Mouse (Mus musculus): ENCODE data around the gene Mrtfa.

The Mrtfa gene

GRCm38 (mm10) chr15:81021377-81021776 is 169.2 kb downstream of the Mrtfa start:
- no peak for DNase-seq

GRCm38 (mm10) chr15:81017308-81017707 is 173.2 kb downstream of the Mrtfa start:
- DNase-seq, result no peak

- no peak for DNase-seq
These were observed 174.1 kb downstream of the Mrtfa start for GRCm38 (mm10) chr15:81016488-81016887.

GRCm38 (mm10) chr15:81015068-81015744 is 175.4 kb downstream of the Mrtfa start:
- no peak for DNase-seq

GRCm38 (mm10) chr15:81013186-81013585 is 177.4 kb downstream of the Mrtfa start:
- DNase-seq, result no peak

- no peak for DNase-seq
These were observed 178.2 kb downstream of the Mrtfa start for GRCm38 (mm10) chr15:81012359-81012758.

GRCm38 (mm10) chr15:81011523-81011922 is 179.0 kb downstream of the Mrtfa start:
- DNase-seq, result no peak

GRCm38 (mm10) chr15:81010114-81010513 is 180.4 kb downstream of the Mrtfa start:
- no peak for DNase-seq

- no peak for DNase-seq
These were observed 181.9 kb downstream of the Mrtfa start for GRCm38 (mm10) chr15:81008689-81009123.

- DNase-seq, result no peak
These were observed 182.7 kb downstream of the Mrtfa start for GRCm38 (mm10) chr15:81007905-81008304.

- DNase-seq, result no peak
These were observed 183.2 kb downstream of the Mrtfa start for GRCm38 (mm10) chr15:81007339-81007738.

- peak; percentile 50 for DNase-seq
These were observed 184.3 kb downstream of the Mrtfa start for GRCm38 (mm10) chr15:81006127-81006735.

- no peak for DNase-seq
These were observed 190.0 kb downstream of the Mrtfa start for GRCm38 (mm10) chr15:81000419-81001138.

- no peak for DNase-seq
These were observed 193.5 kb downstream of the Mrtfa start for GRCm38 (mm10) chr15:80997077-80997476.

GRCm38 (mm10) chr15:80996090-80996835 is 194.3 kb downstream of the Mrtfa start:
- no peak for DNase-seq

- DNase-seq, result no peak
These were observed 195.6 kb downstream of the Mrtfa start for GRCm38 (mm10) chr15:80994959-80995358.

GRCm38 (mm10) chr15:80989712-80990111 is 200.8 kb downstream of the Mrtfa start:
- no peak for DNase-seq

- no peak for DNase-seq
These were observed 202.2 kb downstream of the Mrtfa start for GRCm38 (mm10) chr15:80988331-80988730.

- no peak for DNase-seq
These were observed 207.3 kb downstream of the Mrtfa start for GRCm38 (mm10) chr15:80983264-80983663.

GRCm38 (mm10) chr15:80981176-80981575 is 209.4 kb downstream of the Mrtfa start:
- DNase-seq, result no peak

- no peak for DNase-seq
These were observed 210.9 kb downstream of the Mrtfa start for GRCm38 (mm10) chr15:80979611-80980010.

- peak; percentile 88 for DNase-seq
These were observed 212.8 kb downstream of the Mrtfa start, which contains the start of gene Sgsm3 for GRCm38 (mm10) chr15:80977620-80978334. Sgsm3 (plus strand) TSS chr15:80977765.

Data from cerebellum, adult 8-10 months (tissue).